ENCODE assay signal across 16 mouse cellular contexts in genomic region chr12:119376879-119377278, GRCm38 (mm10).
DNase-seq lines count a peak whose midpoint lies in the region; ATAC-seq and TF ChIP-seq lines count a peak whose summit lies in the region.
"Had no signal": no experiment of that assay in that cellular context is flagged by ENCODE, and none has a peak within 500 bp of the region (broad histone marks: within the 10 kb centered on the region; RNA-seq: fewer than 3 reads in every experiment).

No protein-coding gene starts in this region.

- no peak for ATAC-seq in heart, embryonic 13.5 days (ENCODE audit: extremely low read depth, insufficient number of reproducible peaks, low FRiP score, low TSS enrichment)
- ATAC-seq in heart, embryonic 11.5 days (replicated peaks; ENCODE audit: insufficient number of reproducible peaks, low FRiP score, low TSS enrichment) = no peak
- peak; percentile 76 for ATAC-seq in midbrain, embryonic 11.5 days (ENCODE audit: low FRiP score)
- ATAC-seq in midbrain, postnatal 0 days (ENCODE audit: low FRiP score) = no peak
- ATAC-seq: CD4-positive, CD25-positive, alpha-beta regulatory T cell, adult 4 months; hindbrain, postnatal 0 days; liver, embryonic 12.5 days had no signal

- intact Hi-C loops in left cerebral cortex, postnatal 14 days (cut with DNase I) = no loop called here

- no peaks in the 10 kb centered on the region for H3K36me3 ChIP-seq in heart, embryonic 13.5 days
- H3K36me3 ChIP-seq in heart, embryonic 11.5 days (ENCODE audit: control insufficient read depth, insufficient read depth, low read length) = no peaks in the 10 kb centered on the region
- H3K36me3 ChIP-seq in midbrain, embryonic 11.5 days (ENCODE audit: control insufficient read depth, insufficient read depth, low read length) = no peaks in the 10 kb centered on the region
- no peaks in the 10 kb centered on the region for H3K36me3 ChIP-seq in midbrain, postnatal 0 days (ENCODE audit: insufficient read depth, low read length)
- H3K36me3 ChIP-seq: liver, embryonic 12.5 days; neural tube, embryonic 12.5 days had no signal

- TF ChIP-seq CTCF in midbrain, postnatal 0 days (IDR thresholded peaks at IDR 0.05) = no peak

- peak overlapping the region; percentile 15; the same call in 1 of the 2 replicates for H3K27ac ChIP-seq in heart, embryonic 13.5 days (replicated peaks)
- H3K27ac ChIP-seq in heart, embryonic 11.5 days (ENCODE audit: low read depth, low read length) = no peak overlapping the region
- H3K27ac ChIP-seq in midbrain, embryonic 11.5 days (ENCODE audit: low read depth, low read length) = no peak overlapping the region
- no peak overlapping the region for H3K27ac ChIP-seq in midbrain, postnatal 0 days (ENCODE audit: low read depth, low read length)
- H3K27ac ChIP-seq: hindbrain, postnatal 0 days; liver, embryonic 12.5 days; neural tube, embryonic 12.5 days had no signal

- no peak overlapping the region for H3K9ac ChIP-seq in heart, embryonic 13.5 days
- no peak overlapping the region for H3K9ac ChIP-seq in heart, embryonic 11.5 days (ENCODE audit: low read depth, low read length)
- H3K9ac ChIP-seq in midbrain, embryonic 11.5 days (ENCODE audit: low read length) = no peak overlapping the region
- no peak overlapping the region for H3K9ac ChIP-seq in midbrain, postnatal 0 days (replicated peaks; ENCODE audit: low read length, poor library complexity, severe bottlenecking)
- H3K9ac ChIP-seq: liver, embryonic 12.5 days; neural tube, embryonic 12.5 days had no signal

- H3K4me1 ChIP-seq in heart, embryonic 13.5 days = peaks cover 7% of the 10 kb centered on the region
- no peaks in the 10 kb centered on the region for H3K4me1 ChIP-seq in heart, embryonic 11.5 days (ENCODE audit: control insufficient read depth, insufficient read depth, low read length)
- no peaks in the 10 kb centered on the region for H3K4me1 ChIP-seq in midbrain, embryonic 11.5 days (ENCODE audit: control insufficient read depth, insufficient read depth, low read length)
- H3K4me1 ChIP-seq in midbrain, postnatal 0 days (ENCODE audit: insufficient read depth, low read length) = no peaks in the 10 kb centered on the region
- H3K4me1 ChIP-seq: liver, embryonic 12.5 days; neural tube, embryonic 12.5 days had no signal

- H3K4me2 ChIP-seq in heart, embryonic 13.5 days = no peak overlapping the region
- no peak overlapping the region for H3K4me2 ChIP-seq in heart, embryonic 11.5 days
- H3K4me2 ChIP-seq in midbrain, embryonic 11.5 days = no peak overlapping the region
- no peak overlapping the region for H3K4me2 ChIP-seq in midbrain, postnatal 0 days (ENCODE audit: low read depth, low read length, poor library complexity, severe bottlenecking)
- H3K4me2 ChIP-seq: liver, embryonic 12.5 days; neural tube, embryonic 12.5 days had no signal

- no peaks in the 10 kb centered on the region for H3K9me3 ChIP-seq in heart, embryonic 13.5 days
- H3K9me3 ChIP-seq in heart, embryonic 11.5 days (replicated peaks; ENCODE audit: control insufficient read depth, low read length) = no peaks in the 10 kb centered on the region
- no peaks in the 10 kb centered on the region for H3K9me3 ChIP-seq in midbrain, embryonic 11.5 days (ENCODE audit: control insufficient read depth, low read length)
- H3K9me3 ChIP-seq in midbrain, postnatal 0 days (ENCODE audit: low read length) = no peaks in the 10 kb centered on the region
- H3K9me3 ChIP-seq: liver, embryonic 12.5 days; neural tube, embryonic 12.5 days had no signal

- H3K4me3 ChIP-seq in heart, embryonic 13.5 days = no peak overlapping the region
- H3K4me3 ChIP-seq in heart, embryonic 11.5 days (ENCODE audit: low read depth, low read length) = no peak overlapping the region
- H3K4me3 ChIP-seq in midbrain, embryonic 11.5 days (ENCODE audit: low read depth, low read length) = no peak overlapping the region
- H3K4me3 ChIP-seq in midbrain, postnatal 0 days (ENCODE audit: low read depth, low read length) = no peak overlapping the region
- H3K4me3 ChIP-seq: liver, embryonic 12.5 days; neural tube, embryonic 12.5 days had no signal

- no peak for DNase-seq in midbrain, embryonic 11.5 days (ENCODE audit: low spot score, missing footprints)
- DNase-seq in midbrain, postnatal 0 days (ENCODE audit: low spot score) = no peak
- peak; percentile 36 for DNase-seq in embryo, embryonic 9.5 days (ENCODE audit: extremely low spot score)
- peak; percentile 86 for DNase-seq in retina, postnatal 1 day
- DNase-seq in left cerebral cortex, postnatal 14 days (ENCODE audit: low spot score in 2 of 2) = no peak
- DNase-seq in frontal cortex, postnatal 25 days (ENCODE audit: low spot score in 2 of 2) = no peak
- DNase-seq: adrenal gland, postnatal 14 days; cerebellum, adult 11 months; kidney, postnatal 36 days; lung, postnatal 4 days had no signal

- no peaks in the 10 kb centered on the region for H3K27me3 ChIP-seq in heart, embryonic 13.5 days (replicated peaks)
- H3K27me3 ChIP-seq in heart, embryonic 11.5 days (ENCODE audit: control insufficient read depth, insufficient read depth, low read length) = no peaks in the 10 kb centered on the region
- no peaks in the 10 kb centered on the region for H3K27me3 ChIP-seq in midbrain, embryonic 11.5 days (ENCODE audit: control insufficient read depth, insufficient read depth, low read length)
- H3K27me3 ChIP-seq in midbrain, postnatal 0 days (ENCODE audit: insufficient read depth, low read length) = no peaks in the 10 kb centered on the region
- H3K27me3 ChIP-seq: liver, embryonic 12.5 days; neural tube, embryonic 12.5 days had no signal

Comparison
In these comparisons a context has a peak if more than half of its experiments do, and no peak if none do; other contexts are left out.
1. DNase-seq: peak in embryo, embryonic 9.5 days (single experiment) and retina, postnatal 1 day (single experiment); none in midbrain, embryonic 11.5 days (single experiment), midbrain, postnatal 0 days (single experiment), left cerebral cortex, postnatal 14 days (0 of 2) and frontal cortex, postnatal 25 days (0 of 2).